Mouse (Mus musculus) hindbrain, embryonic 13.5 days (tissue): ENCODE results near the gene Naip2. TPM values are rescaled to one million over a fixed set of nuclear protein-coding genes. Genes with fewer than 3 reads are reported as not detected.
"Not testable (repeated sequence)": the region's sequence is repeated elsewhere in the genome, so short reads cannot be mapped to it uniquely, and the experiment has no call there.

Experiments used
- ATAC-seq: fragments of 200-750 bp; cut with Nextera tagmentation; 2 replicates; pipeline ENCODE4 v1.8.0; 2017; ENCODE audit warnings: moderate TSS enrichment; ENCODE audit not compliant: low FRiP score
- H3K27ac ChIP-seq: fragments of 300-500 bp; sonication (generic); 2 replicates; pipeline ENCODE4 v1.5.1; 2015; ENCODE audit warnings: inconsistent platforms, mild to moderate bottlenecking, moderate library complexity
- H3K27me3 ChIP-seq: fragments of 300-500 bp; sonication (generic); 2 replicates; pipeline ENCODE4 v1.6.1; 2015; ENCODE audit warnings: mild to moderate bottlenecking, inconsistent platforms
- H3K36me3 ChIP-seq: fragments of 300-500 bp; sonication (generic); 2 replicates; pipeline ENCODE4 v1.6.1; 2015; ENCODE audit warnings: mild to moderate bottlenecking, inconsistent platforms
- H3K4me1 ChIP-seq: fragments of 300-500 bp; sonication (generic); replicated peaks from 2 replicates; pipeline ENCODE4 v1.6.1; 2015; ENCODE audit warnings: inconsistent platforms
- H3K4me2 ChIP-seq: fragments of 300-500 bp; sonication (generic); 2 replicates; pipeline ENCODE4 v1.6.1; 2015; ENCODE audit warnings: inconsistent platforms, mild to moderate bottlenecking, moderate library complexity
- H3K4me3 ChIP-seq: fragments of 300-500 bp; sonication (generic); 2 replicates; pipeline ENCODE4 v1.5.1; 2015; ENCODE audit warnings: mild to moderate bottlenecking, inconsistent platforms
- H3K9ac ChIP-seq: fragments of 300-500 bp; sonication (generic); 2 replicates; pipeline ENCODE4 v1.6.1; 2015; ENCODE audit warnings: mild to moderate bottlenecking, inconsistent platforms
- H3K9me3 ChIP-seq: fragments of 300-500 bp; sonication (generic); 2 replicates; pipeline ENCODE4 v1.6.1; 2016; ENCODE audit warnings: inconsistent platforms
- WGBS: fragments of 180-500 bp; shearing (Covaris S2); methylation state at CpG from one replicate; pipeline ENCODE4 v1.1.7; 2015; 5-methylcytosine and 5-hydroxymethylcytosine counted together
- polyA plus RNA-seq: library from polyadenylated mRNA; unstranded; fragments of >200 nt; fragmentation: Nextera tagmentation; extraction: Ambion mirVana; gene quantifications from 2 replicates; pipeline ENCODE4 v1.2.1, GENCODE M21; 2015

Gene Naip2
- 0.22 and 0.26 TPM in 2 replicates for polyA plus RNA-seq

GRCm38 (mm10) chr13:100201659-100202333 is at the start of gene Naip2:
Gene Naip2 (minus strand): TSS chr13:100202092.
- H3K27me3 ChIP-seq, ATAC-seq, H3K36me3 ChIP-seq, H3K9ac ChIP-seq, H3K4me2 ChIP-seq, H3K27ac ChIP-seq, H3K4me3 ChIP-seq, H3K9me3 ChIP-seq, H3K4me1 ChIP-seq: not testable (repeated sequence)
- WGBS = 73% methylated on average over 3 of the region's 3 CpGs

- H3K4me3 ChIP-seq, H3K4me1 ChIP-seq, H3K4me2 ChIP-seq, H3K9ac ChIP-seq, ATAC-seq, H3K36me3 ChIP-seq, H3K27ac ChIP-seq, H3K9me3 ChIP-seq, H3K27me3 ChIP-seq: not testable (repeated sequence)
- 84% methylated on average over 5 of the region's 5 CpGs for WGBS
Observed at GRCm38 (mm10) chr13:100246896-100247519, 45.1 kb upstream of the Naip2 start.

- H3K9ac ChIP-seq, H3K4me3 ChIP-seq, H3K27ac ChIP-seq, H3K9me3 ChIP-seq, H3K4me2 ChIP-seq, ATAC-seq, H3K36me3 ChIP-seq, H3K4me1 ChIP-seq, H3K27me3 ChIP-seq: not testable (repeated sequence)
- 76% methylated on average over 4 of the region's 4 CpGs for WGBS
Observed at GRCm38 (mm10) chr13:100246223-100246622, 44.3 kb upstream of the Naip2 start, which contains the start of gene Naip5. Gene Naip5 (minus strand): TSS chr13:100246323.

GRCm38 (mm10) chr13:100243702-100244101 is 41.8 kb upstream of the Naip2 start:
- no peaks in the 10 kb centered on the region for H3K4me1 ChIP-seq
- H3K27me3 ChIP-seq = no peaks in the 10 kb centered on the region
- no peaks in the 10 kb centered on the region for H3K36me3 ChIP-seq
- H3K4me2 ChIP-seq = no peak overlapping the region
- H3K9ac ChIP-seq = no peak overlapping the region
- ATAC-seq = no peak
- no peak overlapping the region for H3K27ac ChIP-seq
- no peaks in the 10 kb centered on the region for H3K9me3 ChIP-seq
- no peak overlapping the region for H3K4me3 ChIP-seq

- not testable (repeated sequence) for H3K4me3 ChIP-seq, H3K36me3 ChIP-seq, ATAC-seq, H3K9ac ChIP-seq, H3K9me3 ChIP-seq, H3K4me2 ChIP-seq, H3K27me3 ChIP-seq, H3K4me1 ChIP-seq, H3K27ac ChIP-seq
- WGBS = 70% methylated on average over 1 of the region's 1 CpGs
Observed at GRCm38 (mm10) chr13:100213683-100214082, 11.8 kb upstream of the Naip2 start.

GRCm38 (mm10) chr13:100210540-100210939 is 8.6 kb upstream of the Naip2 start:
- WGBS = 33% methylated on average over 8 of the region's 8 CpGs
- H3K27ac ChIP-seq = no peak overlapping the region
- ATAC-seq = no peak
- H3K27me3 ChIP-seq = no peaks in the 10 kb centered on the region
- H3K9me3 ChIP-seq = no peaks in the 10 kb centered on the region
- no peak overlapping the region for H3K4me3 ChIP-seq
- no peak overlapping the region for H3K4me2 ChIP-seq
- no peaks in the 10 kb centered on the region for H3K36me3 ChIP-seq
- H3K4me1 ChIP-seq = no peaks in the 10 kb centered on the region
- H3K9ac ChIP-seq = no peak overlapping the region

GRCm38 (mm10) chr13:100203319-100203718 is 1.4 kb upstream of the Naip2 start:
- Histone ChIP-seq H3K4me1 (no peaks in the 10 kb centered on the region), H3K9ac (no peak overlapping the region), H3K4me3 (no peak overlapping the region), H3K36me3 (no peaks in the 10 kb centered on the region), H3K4me2 (no peak overlapping the region), H3K27me3 (no peaks in the 10 kb centered on the region), H3K9me3 (no peaks in the 10 kb centered on the region), H3K27ac (no peak overlapping the region)
- 92% methylated on average over 1 of the region's 1 CpGs for WGBS
- no peak for ATAC-seq

GRCm38 (mm10) chr13:100200778-100201177 is 1.1 kb downstream of the Naip2 start:
- H3K9me3 ChIP-seq = no peaks in the 10 kb centered on the region
- H3K36me3 ChIP-seq = no peaks in the 10 kb centered on the region
- H3K4me2 ChIP-seq = no peak overlapping the region
- no peaks in the 10 kb centered on the region for H3K4me1 ChIP-seq
- H3K9ac ChIP-seq = no peak overlapping the region
- H3K27me3 ChIP-seq = no peaks in the 10 kb centered on the region
- H3K4me3 ChIP-seq = no peak overlapping the region
- no peak overlapping the region for H3K27ac ChIP-seq
- no peak for ATAC-seq

- WGBS = 90% methylated on average over 3 of the region's 3 CpGs
- Histone ChIP-seq H3K27me3 (no peaks in the 10 kb centered on the region), H3K27ac (no peak overlapping the region), H3K36me3 (no peaks in the 10 kb centered on the region), H3K4me2 (no peak overlapping the region), H3K9ac (no peak overlapping the region), H3K4me3 (no peak overlapping the region), H3K4me1 (no peaks in the 10 kb centered on the region), H3K9me3 (no peaks in the 10 kb centered on the region)
- ATAC-seq = no peak
Observed at GRCm38 (mm10) chr13:100195421-100195820, 6.5 kb downstream of the Naip2 start.

GRCm38 (mm10) chr13:100183111-100183510 is 18.8 kb downstream of the Naip2 start:
- not testable (repeated sequence) for H3K4me1 ChIP-seq, H3K27ac ChIP-seq, H3K9ac ChIP-seq, H3K9me3 ChIP-seq, H3K4me2 ChIP-seq, H3K36me3 ChIP-seq, ATAC-seq, H3K27me3 ChIP-seq, H3K4me3 ChIP-seq

GRCm38 (mm10) chr13:100174360-100174759 is 27.5 kb downstream of the Naip2 start:
- ATAC-seq, H3K27me3 ChIP-seq, H3K4me3 ChIP-seq, H3K4me1 ChIP-seq, H3K4me2 ChIP-seq, H3K9ac ChIP-seq, H3K36me3 ChIP-seq, H3K27ac ChIP-seq, H3K9me3 ChIP-seq: not testable (repeated sequence)
- 90% methylated on average over 3 of the region's 5 CpGs for WGBS

GRCm38 (mm10) chr13:100166378-100166777 is 35.5 kb downstream of the Naip2 start:
- H3K27me3 ChIP-seq, H3K4me1 ChIP-seq, H3K9ac ChIP-seq, H3K9me3 ChIP-seq, H3K27ac ChIP-seq, H3K4me2 ChIP-seq, ATAC-seq, H3K36me3 ChIP-seq, H3K4me3 ChIP-seq: not testable (repeated sequence)
- WGBS = 74% methylated on average over 2 of the region's 2 CpGs

- not testable (repeated sequence) for H3K4me1 ChIP-seq, H3K27me3 ChIP-seq, H3K27ac ChIP-seq, ATAC-seq, H3K36me3 ChIP-seq, H3K4me3 ChIP-seq, H3K9ac ChIP-seq, H3K4me2 ChIP-seq, H3K9me3 ChIP-seq
Observed at GRCm38 (mm10) chr13:100162467-100162866, 39.4 kb downstream of the Naip2 start.
